Mouse (Mus musculus) liver, postnatal 0 days (tissue): ENCODE results near the gene Bora.

ENCODE experiments used
- CTCF ChIP-seq: sonication (generic); IDR thresholded peaks from 2 replicates; pipeline ENCODE4 v1.5.1; 2016; ENCODE audit warnings: antibody characterized with exemption, low read depth
- EP300 ChIP-seq: IDR thresholded peaks from 2 replicates; pipeline ENCODE4 v1.6.1; 2016; ENCODE audit warnings: antibody characterized with exemption, low read depth, mild to moderate bottlenecking

- TF ChIP-seq CTCF (no peak), EP300 (no peak)
Observed at GRCm38 (mm10) chr14:99037703-99038102, 8.3 kb upstream of the Bora start.
